Mouse (Mus musculus) c-Kit-positive CD71-negative TER-119-negative erythroid progenitor cells, embryonic 14.5 days (primary cell): ENCODE measurements around the gene Mef2c.

ENCODE experiments used
- DNase-seq: peaks from one replicate; pipeline ENCODE4 v3.0.0-alpha.2; 2013; ENCODE audit warnings: low read depth

The Mef2c gene

DNA sequence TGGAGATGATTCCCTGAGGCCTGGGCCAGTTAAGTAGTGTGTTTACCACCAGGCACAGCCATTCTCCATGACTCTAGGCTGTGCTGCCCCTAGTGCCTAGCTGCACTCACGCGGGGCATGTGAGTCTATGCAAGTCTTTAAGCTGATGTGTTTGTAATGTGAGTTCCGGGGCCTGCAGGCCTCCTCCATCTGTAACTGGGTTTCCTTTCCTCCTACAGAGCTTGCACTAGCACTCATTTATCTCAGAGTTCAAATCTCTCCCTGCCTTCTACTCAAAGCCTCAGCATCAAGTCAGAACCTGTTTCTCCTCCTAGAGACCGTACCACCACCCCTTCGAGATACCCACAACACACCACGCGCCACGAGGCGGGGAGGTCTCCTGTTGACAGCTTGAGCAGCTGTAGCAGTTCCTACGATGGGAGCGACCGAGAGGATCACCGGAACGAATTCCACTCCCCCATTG lies 158.3 kb downstream of the Mef2c start:
- DNase-seq = no peak

DNA sequence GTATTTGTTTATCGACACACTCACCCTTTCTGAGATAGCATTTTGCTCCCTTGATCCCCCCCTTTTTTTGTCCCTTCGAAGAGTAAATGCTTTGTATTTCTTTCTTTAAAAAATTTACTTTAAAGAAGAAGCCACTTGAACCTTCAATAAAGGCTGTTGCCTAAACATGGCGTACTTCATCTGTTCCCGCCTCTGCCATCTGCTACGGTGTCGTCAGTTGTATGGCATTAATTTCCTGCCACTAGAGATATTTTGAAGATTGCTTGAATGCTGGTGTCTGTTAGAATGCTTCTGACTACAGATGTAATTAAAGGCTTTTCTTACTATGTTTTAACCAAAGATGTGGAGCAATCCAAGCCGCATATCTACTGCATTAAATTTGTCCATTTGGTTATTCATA lies 162.3 kb downstream of the Mef2c start:
- DNase-seq = no peak

DNA sequence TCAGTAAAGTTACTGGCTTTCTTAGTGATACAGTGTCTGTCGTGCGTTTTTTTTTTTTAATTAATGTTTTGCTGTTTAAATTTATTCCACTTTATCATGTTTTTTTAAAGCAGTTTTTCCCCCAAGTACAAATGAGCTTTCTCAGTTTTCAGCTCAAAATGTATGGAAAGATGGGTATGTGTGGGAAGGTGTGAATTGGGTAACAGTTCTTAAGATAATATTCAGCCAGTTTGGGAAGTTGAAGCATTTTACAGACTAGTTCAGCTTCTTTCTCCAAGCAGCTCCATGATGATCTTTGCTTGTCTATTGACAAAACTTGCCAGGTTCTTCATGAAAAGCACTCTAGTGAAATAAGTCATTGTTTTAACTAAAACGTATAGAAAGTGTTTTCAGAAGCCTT lies 163.2 kb downstream of the Mef2c start:
- no peak for DNase-seq

GRCm38 (mm10) chr13:83707611-83708010 lies 203.8 kb downstream of the Mef2c start:
- DNase-seq = no peak

DNA sequence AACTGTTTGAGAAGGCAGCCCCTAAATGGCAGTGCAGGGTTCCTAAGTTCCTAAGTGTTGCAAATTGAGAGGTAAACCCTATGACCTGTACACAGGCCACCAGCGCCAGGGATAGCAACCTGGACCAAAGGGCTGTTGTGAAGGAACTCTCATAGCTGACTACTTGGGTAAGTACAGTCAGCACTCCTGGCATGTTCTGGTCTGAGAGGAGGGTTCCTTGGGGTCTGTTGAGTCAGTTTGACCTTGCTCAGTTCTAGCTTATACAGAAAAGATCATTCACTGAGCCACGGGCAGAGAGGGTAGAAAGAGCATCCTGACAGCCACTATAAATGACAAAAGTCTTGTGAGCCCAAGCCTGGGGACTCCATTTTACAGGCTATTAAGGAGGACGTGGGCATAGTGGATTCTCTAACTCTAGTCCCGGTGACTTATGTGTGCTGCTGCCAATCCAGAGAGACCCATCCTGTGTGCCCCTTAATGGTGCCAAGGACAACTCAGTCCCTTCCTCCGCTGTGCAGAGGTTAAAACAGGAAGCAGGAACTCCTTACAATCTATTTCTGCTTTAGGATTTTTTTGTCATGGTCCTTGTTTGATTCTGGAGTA lies 209.0 kb downstream of the Mef2c start:
- DNase-seq = no peak

DNA sequence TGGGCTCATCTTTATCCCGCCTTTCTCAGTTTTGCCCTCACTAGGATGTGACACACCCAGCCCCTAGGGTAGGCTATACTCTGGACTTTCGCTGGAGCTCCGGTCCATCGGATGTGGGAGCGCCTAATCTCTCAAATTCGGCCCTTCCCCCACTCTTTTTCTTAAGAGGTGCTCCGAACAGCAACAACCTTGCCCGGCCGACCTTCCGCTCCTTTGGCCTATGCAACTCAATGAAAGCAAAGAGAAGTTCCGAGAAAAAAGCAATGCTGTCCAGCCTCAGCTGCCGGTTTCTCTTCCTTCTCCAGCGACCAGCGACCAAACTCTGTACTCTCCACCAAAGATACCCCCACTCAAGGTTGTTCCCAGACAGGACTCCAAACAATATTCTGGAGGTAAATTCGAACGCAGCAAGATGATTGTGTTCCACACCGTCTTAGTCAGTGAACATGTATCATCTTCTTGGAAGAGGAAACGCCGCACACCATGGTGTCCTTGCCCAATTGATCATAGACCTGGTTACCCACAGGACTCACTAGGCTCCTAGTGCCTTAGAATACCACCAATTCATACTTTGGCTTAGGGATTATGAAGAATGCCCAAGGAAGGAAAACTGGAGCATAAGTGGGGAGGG lies 209.9 kb downstream of the Mef2c start:
- no peak for DNase-seq

DNA sequence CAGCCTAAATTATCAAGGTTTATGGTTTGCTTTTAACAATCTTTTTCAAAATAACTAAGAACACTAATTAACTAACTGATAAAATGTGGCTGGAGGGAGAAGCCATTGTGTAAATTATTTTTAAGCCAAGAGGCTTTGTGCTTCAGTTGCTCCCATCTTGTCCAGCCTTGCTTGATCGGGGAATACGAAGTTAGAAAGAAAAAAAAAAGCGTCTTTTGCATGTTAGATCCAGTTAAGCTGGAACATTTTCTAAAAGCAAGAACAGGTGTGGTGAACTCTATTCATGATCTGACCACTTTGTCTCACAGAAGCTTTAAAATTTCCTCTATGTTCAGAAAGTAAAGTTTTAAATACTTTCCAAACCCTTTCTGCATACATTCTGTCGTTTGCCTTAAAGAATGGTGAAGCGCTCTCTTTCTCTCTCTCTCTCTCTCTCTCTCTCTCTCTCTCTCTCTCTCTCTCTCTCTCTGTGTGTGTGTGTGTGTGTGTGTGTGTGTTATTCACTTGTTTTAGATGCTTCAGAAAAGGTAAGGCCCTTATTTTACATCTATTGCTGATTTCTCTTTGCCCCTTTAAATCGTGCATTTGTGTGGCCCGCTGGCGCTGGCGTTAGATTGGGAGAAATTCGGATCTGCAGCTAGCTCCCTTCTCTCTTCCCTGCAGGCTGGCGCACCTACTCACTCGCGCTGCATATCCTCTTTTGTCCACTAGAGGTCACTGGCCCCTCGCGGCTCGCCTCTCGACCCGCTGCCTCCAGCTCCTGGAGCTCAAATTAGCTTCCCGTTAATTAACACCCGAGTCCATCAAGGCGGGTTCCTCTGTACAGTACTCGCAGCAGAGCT lies 210.9 kb downstream of the Mef2c start:
- peak; percentile 67 for DNase-seq

GRCm38 (mm10) chr13:83715308-83715785 lies 211.5 kb downstream of the Mef2c start:
- DNase-seq = no peak

- no peak for DNase-seq
Measured at GRCm38 (mm10) chr13:83715971-83716615, 212.3 kb downstream of the Mef2c start.
